Mouse (Mus musculus): Measurements from ENCODE around the gene Cbfa2t3. TPM values are rescaled to one million over a fixed set of nuclear protein-coding genes. Genes with fewer than 3 reads are reported as not detected.
A peak's percentile ranks its signal among the peaks of the same experiment; 100 is the strongest.

The Cbfa2t3 gene
- polyA plus RNA-seq, 1 experiment: not detected

GRCm38 (mm10) chr8:122622727-122623126, 76.2 kb downstream of the Cbfa2t3 start, which contains the start of gene Pabpn1l:
TSS of gene Pabpn1l (minus strand) at chr8:122622739.
- H3K27ac ChIP-seq (ENCODE audit: insufficient read depth, low read depth, low read length): no peak within 1 kb of the TSS
- 84% methylated on average over 6 of the region's 6 CpGs for WGBS
- peaks cover 12% of the 10 kb centered on the region for H3K4me1 ChIP-seq (ENCODE audit: control insufficient read depth, insufficient read depth, low read length)
- TF ChIP-seq CTCF (IDR thresholded peaks at IDR 0.05; ENCODE audit: insufficient read depth, low read depth, low read length) (no peak), POLR2A (IDR thresholded peaks at IDR 0.05; ENCODE audit: insufficient read depth, low read depth, low read length) (no peak)
- H3K4me3 ChIP-seq (ENCODE audit: insufficient read depth, low read depth, low read length): no peak within 1 kb of the TSS

DNA sequence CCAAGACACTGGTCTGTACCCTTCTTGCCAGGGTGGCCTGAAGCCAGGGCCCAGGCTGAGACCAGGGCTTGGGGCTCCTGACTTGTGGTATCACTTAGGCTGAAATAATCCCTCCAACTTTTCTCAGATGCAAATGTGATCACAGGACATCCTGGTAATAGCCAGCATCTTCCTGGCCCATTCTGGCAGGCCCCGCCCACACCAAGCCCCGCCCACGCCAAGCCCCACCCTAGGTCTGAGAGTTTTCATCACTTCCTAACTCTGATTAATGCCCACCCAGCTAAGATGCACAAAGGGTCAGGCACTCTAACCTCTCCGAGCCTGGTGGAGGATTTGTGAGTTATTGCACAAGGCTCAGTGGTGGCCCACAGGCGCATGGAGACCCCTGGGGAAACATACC, 78.5 kb downstream of the Cbfa2t3 start:
- WGBS: 49% methylated on average over 5 of the region's 5 CpGs
- no peak overlapping the region for H3K4me3 ChIP-seq (ENCODE audit: insufficient read depth, low read depth, low read length)
- peaks cover 12% of the 10 kb centered on the region for H3K4me1 ChIP-seq (ENCODE audit: control insufficient read depth, insufficient read depth, low read length)
- no peak overlapping the region for H3K27ac ChIP-seq (ENCODE audit: insufficient read depth, low read depth, low read length)
- TF ChIP-seq CTCF (IDR thresholded peaks at IDR 0.05; ENCODE audit: insufficient read depth, low read depth, low read length) (no peak), POLR2A (IDR thresholded peaks at IDR 0.05; ENCODE audit: insufficient read depth, low read depth, low read length) (no peak)

GRCm38 (mm10) chr8:122618660-122619378, 80.1 kb downstream of the Cbfa2t3 start:
- TF ChIP-seq POLR2A (IDR thresholded peaks at IDR 0.05; ENCODE audit: insufficient read depth, low read depth, low read length) (no peak), CTCF (IDR thresholded peaks at IDR 0.05; ENCODE audit: insufficient read depth, low read depth, low read length) (no peak)
- 72% methylated on average over 6 of the region's 6 CpGs for WGBS
- no peak overlapping the region for H3K4me3 ChIP-seq (ENCODE audit: insufficient read depth, low read depth, low read length)
- H3K27ac ChIP-seq (ENCODE audit: insufficient read depth, low read depth, low read length): no peak overlapping the region
- H3K4me1 ChIP-seq (ENCODE audit: control insufficient read depth, insufficient read depth, low read length): peaks cover 8% of the 10 kb centered on the region

- no peak overlapping the region for H3K27ac ChIP-seq (ENCODE audit: insufficient read depth, low read depth, low read length)
- TF ChIP-seq POLR2A (IDR thresholded peaks at IDR 0.05; ENCODE audit: insufficient read depth, low read depth, low read length) (no peak), CTCF (IDR thresholded peaks at IDR 0.05; ENCODE audit: insufficient read depth, low read depth, low read length) (no peak)
- 11% methylated on average over 7 of the region's 7 CpGs for WGBS
These were observed 80.9 kb downstream of the Cbfa2t3 start for GRCm38 (mm10) chr8:122617947-122618546.

DNA sequence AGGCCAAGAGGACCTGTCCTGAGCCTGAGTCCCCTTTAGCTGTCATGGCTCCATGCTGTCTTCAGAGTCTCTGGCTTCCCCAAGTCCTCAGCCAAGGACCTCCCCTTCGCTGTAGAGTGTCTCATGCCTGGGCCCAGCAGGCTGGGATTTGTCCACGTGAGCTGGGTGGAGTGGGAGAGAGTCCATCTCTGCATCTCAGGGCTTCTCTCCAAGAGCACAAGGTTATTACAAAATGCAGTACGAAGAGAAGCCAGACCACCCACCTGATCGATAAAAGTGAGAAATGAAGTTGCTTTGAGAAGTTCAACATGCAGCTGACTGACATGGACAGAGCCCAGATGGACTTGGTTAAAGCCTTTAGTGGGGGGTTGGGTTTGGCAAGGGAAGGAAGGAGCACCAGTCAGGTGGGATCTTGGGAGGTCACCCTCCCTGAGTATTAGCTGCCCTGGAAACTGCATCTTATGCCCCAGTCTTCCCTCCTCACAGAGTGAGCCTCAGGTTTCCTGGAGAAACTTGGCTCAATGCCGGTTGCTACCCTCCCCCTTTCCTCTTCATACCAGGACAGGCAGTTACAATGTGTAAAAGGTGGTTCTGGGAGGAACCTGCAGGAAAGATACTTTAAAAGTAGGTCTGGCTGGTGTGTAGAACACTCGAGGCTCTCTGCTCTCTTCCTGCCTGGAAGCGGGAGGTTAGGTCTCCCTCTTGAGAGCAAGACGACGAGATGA, 82.6 kb downstream of the Cbfa2t3 start:
- Histone ChIP-seq H3K27ac (ENCODE audit: insufficient read depth, low read depth, low read length) (no peak overlapping the region), H3K4me1 (ENCODE audit: control insufficient read depth, insufficient read depth, low read length) (peaks cover 10% of the 10 kb centered on the region), H3K4me3 (ENCODE audit: insufficient read depth, low read depth, low read length) (no peak overlapping the region)
- TF ChIP-seq CTCF (IDR thresholded peaks at IDR 0.05; ENCODE audit: insufficient read depth, low read depth, low read length): no peak
- WGBS: 78% methylated on average over 9 of the region's 9 CpGs

More at GRCm38 (mm10) chr8:122617947-122618546, 80.9 kb downstream of the Cbfa2t3 start:
- Histone ChIP-seq H3K4me1 (ENCODE audit: control insufficient read depth, insufficient read depth, low read length) (peaks cover 4% of the 10 kb centered on the region), H3K4me3 (ENCODE audit: insufficient read depth, low read depth, low read length) (no peak overlapping the region)

GRCm38 (mm10) chr8:122611295-122612133, 87.4 kb downstream of the Cbfa2t3 start, which contains the start of the genes Galns and Trappc2l:
TSS of gene Galns (minus strand) at chr8:122611463.
TSS of gene Trappc2l (plus strand) at chr8:122611640.
- WGBS: under 1% methylated on average over 57 of the region's 57 CpGs
- TF ChIP-seq CTCF (IDR thresholded peaks at IDR 0.05; ENCODE audit: insufficient read depth, low read depth, low read length) (0 out of 2 replicates have a peak, but pooled peaks have one; percentile 28), POLR2A (IDR thresholded peaks at IDR 0.05; ENCODE audit: insufficient read depth, low read depth, low read length) (0 out of 2 replicates have a peak, but pooled peaks have one; percentile 38)
- Histone ChIP-seq H3K4me3 (ENCODE audit: insufficient read depth, low read depth, low read length) (peak within 1 kb of the TSS; percentile 74), H3K27ac (ENCODE audit: insufficient read depth, low read depth, low read length) (peak within 1 kb of the TSS; percentile 26), H3K4me1 (ENCODE audit: control insufficient read depth, insufficient read depth, low read length) (peaks cover 11% of the 10 kb centered on the region; the same call in 1 of the 2 replicates)

DNA sequence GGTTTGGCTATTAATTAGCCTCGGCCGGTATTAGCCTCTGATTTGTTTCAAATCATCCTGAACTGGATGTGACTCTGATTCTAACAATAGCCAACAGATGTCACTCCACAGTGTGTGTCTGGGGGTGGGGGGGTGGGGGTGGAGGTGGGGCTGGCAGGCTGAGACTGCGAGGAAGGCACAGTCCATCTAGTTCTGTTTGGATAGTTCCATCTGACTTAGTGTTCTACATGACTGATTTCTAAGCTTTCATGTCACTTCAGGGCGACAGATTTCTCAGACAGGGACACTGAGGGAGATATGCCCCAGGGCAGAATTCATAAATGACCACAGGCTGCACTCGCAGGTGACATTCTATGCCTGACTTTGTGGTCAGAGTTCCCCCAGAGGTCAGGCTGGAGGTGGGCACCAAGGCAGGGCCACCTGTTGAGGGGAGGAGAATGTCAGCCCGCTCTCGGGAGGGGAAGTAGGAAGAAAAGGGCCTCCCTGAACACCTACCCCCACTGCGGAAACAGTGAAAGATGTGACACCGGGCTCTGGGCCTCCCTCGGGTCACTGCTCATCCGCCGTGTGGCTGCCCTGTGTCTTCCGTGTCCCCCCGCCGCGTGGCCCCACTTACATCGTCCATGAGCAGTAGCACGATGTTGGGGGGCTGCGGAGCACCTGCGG, 88.2 kb downstream of the Cbfa2t3 start:
- 6% methylated on average over 20 of the region's 20 CpGs for WGBS
- H3K4me3 ChIP-seq (ENCODE audit: insufficient read depth, low read depth, low read length): peak overlapping the region; percentile 74
- H3K27ac ChIP-seq (ENCODE audit: insufficient read depth, low read depth, low read length): no peak overlapping the region
- TF ChIP-seq POLR2A (IDR thresholded peaks at IDR 0.05; ENCODE audit: insufficient read depth, low read depth, low read length): no peak
- peaks cover 11% of the 10 kb centered on the region; the same call in 1 of the 2 replicates for H3K4me1 ChIP-seq (ENCODE audit: control insufficient read depth, insufficient read depth, low read length)

- WGBS: 46% methylated on average over 4 of the region's 4 CpGs
These were observed 88.7 kb downstream of the Cbfa2t3 start for GRCm38 (mm10) chr8:122610209-122610608.

More at GRCm38 (mm10) chr8:122610209-122610608, 88.7 kb downstream of the Cbfa2t3 start:
- Histone ChIP-seq H3K27ac (ENCODE audit: insufficient read depth, low read depth, low read length) (no peak overlapping the region), H3K4me3 (ENCODE audit: insufficient read depth, low read depth, low read length) (no peak overlapping the region), H3K4me1 (ENCODE audit: control insufficient read depth, insufficient read depth, low read length) (peaks cover 14% of the 10 kb centered on the region; the same call in 1 of the 2 replicates)
- no peak for TF ChIP-seq POLR2A (IDR thresholded peaks at IDR 0.05; ENCODE audit: insufficient read depth, low read depth, low read length)
- no peak for TF ChIP-seq CTCF (IDR thresholded peaks at IDR 0.05; ENCODE audit: insufficient read depth, low read depth, low read length)
